15 mouse cellular contexts compared by ENCODE assay signal in genomic region chr11:33756624-33757023, GRCm38 (mm10).
DNase-seq lines count a peak whose midpoint lies in the region; ATAC-seq lines count a peak whose summit lies in the region.
"Had no signal": no experiment of that assay in that cellular context is flagged by ENCODE, and none has a peak within 500 bp of the region (broad histone marks: within the 10 kb centered on the region; RNA-seq: fewer than 3 reads in every experiment).

No protein-coding gene starts in this region.

- no peak overlapping the region for H3K27ac ChIP-seq in midbrain, embryonic 13.5 days
- H3K27ac ChIP-seq in midbrain, embryonic 11.5 days (ENCODE audit: low read depth, low read length): no peak overlapping the region
- H3K27ac ChIP-seq in hindbrain, embryonic 12.5 days: 0 out of 2 replicates have a peak overlapping the region, but pooled peaks have one; percentile 25
- H3K27ac ChIP-seq: lung, embryonic 15.5 days; stomach, embryonic 15.5 days had no signal

- H3K36me3 ChIP-seq in midbrain, embryonic 13.5 days: no peaks in the 10 kb centered on the region
- H3K36me3 ChIP-seq in midbrain, embryonic 11.5 days (ENCODE audit: control insufficient read depth, insufficient read depth, low read length): no peaks in the 10 kb centered on the region
- H3K36me3 ChIP-seq in hindbrain, embryonic 12.5 days: no peaks in the 10 kb centered on the region
- H3K36me3 ChIP-seq: lung, embryonic 15.5 days; stomach, embryonic 15.5 days had no signal

- H3K27me3 ChIP-seq in midbrain, embryonic 13.5 days: no peaks in the 10 kb centered on the region
- H3K27me3 ChIP-seq in midbrain, embryonic 11.5 days (ENCODE audit: control insufficient read depth, insufficient read depth, low read length): no peaks in the 10 kb centered on the region
- peaks cover 6% of the 10 kb centered on the region for H3K27me3 ChIP-seq in hindbrain, embryonic 12.5 days
- H3K27me3 ChIP-seq: stomach, embryonic 15.5 days had no signal

- DNase-seq in midbrain, embryonic 11.5 days (ENCODE audit: low spot score, missing footprints): no peak
- DNase-seq in layer of hippocampus, adult 9-11 months: peak; percentile 60
- peak; percentile 60 to 69 for DNase-seq in right cerebral cortex, postnatal 10 days (ENCODE audit: low spot score in 2 of 2)
- DNase-seq in c-Kit-positive CD71-positive TER-119-positive erythroid progenitor cells, embryonic 14.5 days (ENCODE audit: low spot score): no peak
- no peak for DNase-seq in gastrocnemius, adult 8-10 months (ENCODE audit: low spot score in 2 of 2)
- no peak for DNase-seq in ovary, postnatal 14 days (ENCODE audit: low spot score)
- DNase-seq: cerebellum, adult 18-20 months; kidney, adult 18-20 months; kidney, postnatal 25 days; thymus, postnatal 4 days had no signal

- H3K9me3 ChIP-seq in midbrain, embryonic 13.5 days: no peaks in the 10 kb centered on the region
- no peaks in the 10 kb centered on the region for H3K9me3 ChIP-seq in midbrain, embryonic 11.5 days (ENCODE audit: control insufficient read depth, low read length)
- no peaks in the 10 kb centered on the region for H3K9me3 ChIP-seq in hindbrain, embryonic 12.5 days (replicated peaks)
- H3K9me3 ChIP-seq: lung, embryonic 15.5 days; stomach, embryonic 15.5 days had no signal

- H3K9ac ChIP-seq in midbrain, embryonic 13.5 days (replicated peaks): no peak overlapping the region
- H3K9ac ChIP-seq in midbrain, embryonic 11.5 days (ENCODE audit: low read length): no peak overlapping the region
- no peak overlapping the region for H3K9ac ChIP-seq in hindbrain, embryonic 12.5 days
- H3K9ac ChIP-seq: lung, embryonic 15.5 days; stomach, embryonic 15.5 days had no signal

- ATAC-seq in midbrain, embryonic 13.5 days: peak; percentile 51
- no peak for ATAC-seq in midbrain, embryonic 11.5 days (ENCODE audit: low FRiP score)
- 0 out of 2 replicates have a peak, but pooled peaks have one; percentile 11 for ATAC-seq in hindbrain, embryonic 12.5 days (ENCODE audit: low FRiP score)
- ATAC-seq: CD4-positive, CD25-positive, alpha-beta regulatory T cell, adult 4 months had no signal

- H3K4me3 ChIP-seq in midbrain, embryonic 13.5 days (replicated peaks): no peak overlapping the region
- H3K4me3 ChIP-seq in midbrain, embryonic 11.5 days (ENCODE audit: low read depth, low read length): no peak overlapping the region
- H3K4me3 ChIP-seq in hindbrain, embryonic 12.5 days: no peak overlapping the region
- H3K4me3 ChIP-seq: lung, embryonic 15.5 days; stomach, embryonic 15.5 days had no signal

- WGBS in midbrain, embryonic 13.5 days: 56% methylated on average over 15 of the region's 15 CpGs
- WGBS in midbrain, embryonic 11.5 days: 80% methylated on average over 15 of the region's 15 CpGs
- 57% methylated on average over 15 of the region's 15 CpGs for WGBS in hindbrain, embryonic 12.5 days

- H3K4me2 ChIP-seq in midbrain, embryonic 13.5 days (replicated peaks): no peak overlapping the region
- no peak overlapping the region for H3K4me2 ChIP-seq in midbrain, embryonic 11.5 days
- H3K4me2 ChIP-seq in hindbrain, embryonic 12.5 days (replicated peaks): no peak overlapping the region
- H3K4me2 ChIP-seq: lung, embryonic 15.5 days; stomach, embryonic 15.5 days had no signal

- H3K4me1 ChIP-seq in midbrain, embryonic 13.5 days (replicated peaks): peaks cover 31% of the 10 kb centered on the region
- H3K4me1 ChIP-seq in midbrain, embryonic 11.5 days (ENCODE audit: control insufficient read depth, insufficient read depth, low read length): no peaks in the 10 kb centered on the region; the same call in 1 of the 2 replicates
- peaks cover 32% of the 10 kb centered on the region for H3K4me1 ChIP-seq in hindbrain, embryonic 12.5 days
- H3K4me1 ChIP-seq: stomach, embryonic 15.5 days had no signal

Comparison
In these comparisons a context has a peak if more than half of its experiments do, and no peak if none do; other contexts are left out.
1. DNase-seq: peak in layer of hippocampus, adult 9-11 months (single experiment) and right cerebral cortex, postnatal 10 days (2 of 2); none in midbrain, embryonic 11.5 days (single experiment), c-Kit-positive CD71-positive TER-119-positive erythroid progenitor cells, embryonic 14.5 days (single experiment), gastrocnemius, adult 8-10 months (0 of 2) and ovary, postnatal 14 days (single experiment).